Mouse (Mus musculus): ENCODE data around the gene Ucn2.

DNA sequence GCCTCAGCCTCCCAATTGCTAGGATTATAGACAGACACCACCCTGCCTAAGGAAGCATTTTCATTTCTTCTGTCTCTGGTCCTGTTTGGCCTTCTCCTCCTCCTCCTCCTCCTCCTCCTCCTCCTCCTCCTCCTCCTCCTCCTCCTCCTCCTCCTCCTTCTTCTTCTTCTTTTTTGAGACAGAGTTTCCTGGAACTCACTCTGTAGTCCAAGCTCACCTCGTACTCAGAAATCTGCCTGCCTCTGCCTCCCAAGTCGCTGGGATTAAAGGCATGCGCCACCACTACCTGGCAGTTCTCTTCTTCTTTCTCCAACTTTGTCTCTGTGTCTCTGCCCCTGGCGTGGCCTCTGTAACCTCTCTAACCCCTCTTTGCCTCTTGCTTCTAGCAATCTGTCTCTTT, at the start of gene Ucn2:
- TF ChIP-seq TAL1 (conservative IDR thresholded peaks at IDR 0.05; ENCODE audit: low read depth, low read length) (no peak), CTCF (IDR thresholded peaks at IDR 0.05; ENCODE audit: low read depth, low read length) (no peak), POLR2AphosphoS5 (IDR thresholded peaks at IDR 0.05; ENCODE audit: insufficient replicate concordance, low read depth, low read length) (no peak), GATA1 (IDR thresholded peaks at IDR 0.05; ENCODE audit: borderline replicate concordance, low read length) (no peak)
